Mouse (Mus musculus): Measurements from ENCODE around the gene Susd6. TPM values are rescaled to one million over a fixed set of nuclear protein-coding genes. Genes with fewer than 3 reads are reported as not detected.
"Not testable (repeated sequence)": the region's sequence is repeated elsewhere in the genome, so short reads cannot be mapped to it uniquely, and the experiment has no call there.

The Susd6 gene
- total RNA-seq, 1 experiment from 2014 or later = 54.2 TPM

DNA sequence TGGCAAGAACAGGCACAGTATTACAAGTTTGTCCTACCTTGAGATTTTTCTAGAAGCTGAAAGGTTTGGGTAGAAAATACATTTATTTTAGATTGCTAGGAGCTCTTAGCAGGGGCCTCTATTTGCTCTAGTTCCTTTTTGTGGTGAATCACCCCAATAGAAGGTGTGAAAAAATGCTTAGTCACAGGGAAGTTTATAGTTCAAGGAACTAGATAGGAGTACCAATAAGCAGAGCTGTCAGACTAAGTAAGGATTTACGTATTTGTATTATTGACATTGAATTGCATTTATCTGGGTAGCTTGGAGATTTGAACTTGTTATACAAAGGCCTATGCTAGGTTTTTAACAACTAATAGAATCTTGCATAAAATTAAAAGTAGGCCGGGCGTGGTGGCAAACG lies 23.6 kb downstream of the Susd6 start:
- no peak for DNase-seq

DNA sequence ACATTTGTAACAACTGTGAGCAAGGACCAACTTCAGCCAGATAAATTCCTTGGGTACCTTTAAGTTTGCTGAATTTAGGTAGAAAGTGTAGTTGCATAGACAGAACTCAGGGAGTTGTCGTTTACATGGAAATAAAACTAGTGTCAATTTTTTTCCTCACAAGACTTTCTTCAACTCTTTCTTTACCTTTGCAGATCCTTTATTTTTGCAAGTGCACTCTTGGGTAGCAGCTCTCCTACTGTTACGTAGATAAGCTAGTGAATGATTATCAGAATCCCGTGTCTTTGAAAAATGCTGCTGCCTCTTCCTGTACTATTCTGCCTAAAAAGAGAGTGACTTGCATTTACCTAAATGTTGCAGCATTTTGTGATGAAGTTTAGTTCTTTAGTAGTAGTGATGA lies 24.2 kb downstream of the Susd6 start:
- no peak for DNase-seq

DNA sequence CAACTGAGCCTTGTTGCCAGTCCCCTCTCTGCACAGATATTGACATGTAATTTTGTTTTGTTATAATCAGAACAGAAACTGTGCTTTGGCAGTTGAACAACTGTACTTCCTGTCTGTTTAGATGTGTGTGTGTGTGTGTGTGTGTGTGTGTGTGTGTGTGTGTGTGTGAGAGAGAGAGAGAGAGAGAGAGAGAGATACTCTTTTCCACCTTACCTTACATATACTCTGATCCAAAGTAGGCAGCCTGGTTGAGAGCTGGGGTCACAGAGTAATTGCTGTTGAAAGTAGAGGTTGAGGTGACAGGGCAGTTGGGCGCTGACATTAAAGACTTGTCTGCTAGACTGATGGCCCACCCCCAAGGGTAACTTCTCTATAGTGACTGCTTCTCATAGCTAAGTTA lies 25.0 kb downstream of the Susd6 start:
- DNase-seq = no peak

DNA sequence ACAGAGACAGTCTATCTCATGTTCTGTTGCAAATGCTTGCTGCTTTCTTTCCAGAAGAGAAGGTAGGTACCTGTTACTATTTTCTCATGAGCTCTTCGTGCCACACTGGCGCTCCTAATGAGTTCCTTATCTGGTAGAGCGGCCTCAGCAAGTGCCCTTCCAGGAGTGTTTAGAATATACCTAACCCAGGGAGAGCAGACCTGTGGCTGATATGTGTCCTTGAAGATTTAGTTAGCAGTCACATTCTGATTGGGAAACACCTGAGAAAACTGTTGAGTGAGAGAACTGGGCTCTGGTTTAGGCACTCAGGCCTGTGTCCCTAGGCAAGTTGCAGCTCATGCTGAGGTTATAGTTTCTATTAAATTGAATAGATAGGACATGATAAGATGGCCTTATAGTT lies 25.6 kb downstream of the Susd6 start:
- no peak for DNase-seq

DNA sequence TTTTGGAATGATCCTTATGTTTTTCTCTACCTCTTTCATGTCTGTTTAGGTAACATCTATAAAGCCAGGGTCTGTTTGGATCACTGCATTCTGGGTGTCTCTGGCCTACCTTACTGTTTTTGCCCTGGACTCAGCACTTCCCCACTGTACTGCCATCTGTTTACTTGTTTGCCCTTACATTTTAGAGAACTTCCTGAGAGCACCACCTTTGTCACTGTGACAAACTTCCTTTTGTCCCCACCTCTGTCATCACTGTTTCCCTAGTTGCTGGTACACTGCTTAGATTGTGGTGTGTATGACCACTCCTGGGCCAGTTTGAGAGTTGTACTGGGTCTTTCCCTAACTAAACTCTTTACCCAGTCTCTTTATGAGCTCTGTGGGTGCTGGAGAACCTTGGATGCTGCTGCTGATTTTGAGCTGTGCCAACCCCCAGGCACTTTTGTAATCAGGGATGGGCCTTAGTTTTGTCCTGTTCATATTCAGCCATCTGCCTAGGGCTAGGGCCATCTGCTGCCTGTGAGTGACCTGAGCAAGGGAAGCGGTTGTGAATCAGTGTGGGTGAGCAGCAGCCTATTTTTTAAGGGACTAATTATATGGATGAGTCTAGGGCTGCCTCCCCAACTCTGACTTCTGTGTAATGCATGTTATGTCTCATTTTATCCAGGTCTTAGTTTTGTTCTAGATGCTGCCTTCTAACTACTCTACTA lies 26.2 kb downstream of the Susd6 start:
- DNase-seq = no peak

DNA sequence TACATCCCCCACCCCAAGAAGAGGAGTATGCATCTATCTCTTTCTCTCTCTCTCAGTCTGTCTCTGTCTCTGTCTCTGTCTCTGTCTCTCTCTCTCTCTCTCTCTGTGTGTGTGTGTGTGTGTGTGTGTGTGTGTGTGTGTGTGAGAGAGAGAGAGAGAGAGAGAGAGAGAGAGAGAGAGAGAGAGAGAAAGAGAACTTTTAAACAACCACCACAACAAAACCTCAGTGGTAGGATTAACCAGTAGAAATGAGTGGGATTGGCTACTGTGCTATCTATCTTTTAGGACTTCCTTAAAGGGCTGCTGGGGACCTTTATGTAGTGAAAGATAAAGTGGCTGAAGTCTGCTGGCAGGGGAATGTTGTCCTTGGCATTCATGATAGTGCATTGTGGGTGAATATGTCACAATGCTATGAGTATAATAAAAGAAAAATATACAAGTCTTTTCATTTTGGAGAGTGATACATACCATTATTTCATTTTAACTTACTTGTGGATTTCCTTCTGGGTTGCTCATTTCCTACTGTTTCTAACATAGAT lies 27.5 kb downstream of the Susd6 start:
- DNase-seq = no peak

DNA sequence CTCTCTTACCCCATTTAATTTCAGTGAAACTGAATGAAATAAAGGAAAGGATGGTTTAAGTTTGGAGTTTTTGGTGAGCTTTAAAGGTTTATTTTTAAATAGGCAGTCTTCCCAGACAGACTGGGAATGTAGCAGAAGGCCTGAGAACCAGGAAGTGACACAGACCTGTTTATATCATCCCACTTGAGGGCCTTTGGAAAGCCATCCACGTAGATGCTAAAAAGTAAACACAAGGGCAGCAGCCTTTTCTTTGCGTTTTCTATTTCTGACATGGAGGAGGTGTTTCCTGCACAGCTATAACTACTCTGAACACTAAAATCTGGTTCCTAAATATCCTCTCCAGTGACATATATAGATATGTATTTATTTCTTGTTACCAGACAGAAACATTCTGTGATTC lies 28.7 kb downstream of the Susd6 start:
- DNase-seq = not testable (repeated sequence)

DNA sequence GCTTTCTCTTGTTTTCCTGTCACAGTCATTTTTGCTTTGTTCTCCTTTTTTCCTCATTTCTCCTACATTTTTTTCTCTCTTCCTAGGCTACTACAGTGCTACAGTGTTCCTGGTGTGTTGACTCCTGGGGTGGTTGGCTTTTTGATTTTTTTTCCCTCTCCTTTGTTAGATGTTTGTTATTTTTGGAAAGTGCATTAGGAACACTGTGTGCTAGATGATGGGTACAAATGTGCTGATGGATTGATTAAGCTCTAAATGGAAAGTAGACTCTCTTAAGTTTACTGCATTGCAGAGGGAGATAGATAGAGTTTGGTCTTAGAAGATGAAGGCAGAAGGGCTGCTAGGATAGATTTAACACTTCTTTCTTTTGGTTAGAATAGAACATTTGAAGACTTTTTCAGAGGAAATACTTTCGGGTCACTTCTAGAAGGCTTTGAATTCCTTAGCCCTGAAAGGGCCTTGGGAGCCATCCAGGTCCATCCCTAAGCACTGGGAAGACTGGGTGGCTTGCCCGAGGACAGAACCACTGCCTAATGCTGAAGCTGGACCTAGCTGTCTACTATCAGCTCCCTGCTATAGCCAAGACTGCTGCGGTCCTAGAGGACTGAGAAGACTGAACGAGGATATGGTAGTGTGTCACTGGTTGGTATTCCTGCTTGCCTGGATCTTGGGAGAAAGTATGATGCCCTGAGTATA lies 31.1 kb downstream of the Susd6 start:
- DNase-seq = no peak

DNA sequence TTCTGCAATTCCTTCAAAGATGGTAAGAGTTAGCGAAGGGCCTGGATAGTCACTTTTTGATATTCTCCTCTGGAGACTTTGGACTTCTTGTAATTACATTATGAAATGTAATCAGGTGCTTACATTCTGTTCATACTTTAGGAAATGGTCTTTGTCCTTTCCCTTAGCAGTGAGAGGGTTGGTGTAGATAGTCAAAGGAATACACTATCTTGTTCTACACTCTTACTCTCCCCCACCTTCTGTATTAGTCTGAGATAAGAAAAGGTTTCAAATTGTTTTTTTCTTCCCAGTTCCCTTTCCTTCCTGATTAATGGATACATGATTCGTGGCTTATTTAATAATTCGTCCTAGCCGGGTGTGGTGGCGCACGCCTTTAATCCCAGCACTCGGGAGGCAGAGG lies 32.2 kb downstream of the Susd6 start:
- DNase-seq = no peak

DNA sequence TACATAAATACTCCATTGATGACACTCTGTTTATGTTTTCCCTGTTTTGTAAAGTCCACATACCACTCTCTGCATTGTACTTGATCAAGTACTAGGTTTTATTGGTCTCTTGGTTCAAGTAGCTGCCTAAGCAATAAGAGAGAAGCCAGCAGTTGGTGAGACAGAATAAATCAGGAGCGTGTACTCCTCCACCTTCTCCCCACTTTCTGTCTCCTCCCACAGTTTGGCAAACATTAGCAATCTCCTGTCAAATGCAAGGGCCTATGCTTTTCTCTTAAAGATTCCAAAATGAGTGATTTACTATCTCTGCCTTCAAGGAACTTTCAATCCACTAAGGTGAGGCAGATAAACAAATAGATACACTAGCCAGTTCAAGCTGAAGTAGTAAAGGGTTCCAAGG lies 33.9 kb downstream of the Susd6 start:
- DNase-seq = no peak

DNA sequence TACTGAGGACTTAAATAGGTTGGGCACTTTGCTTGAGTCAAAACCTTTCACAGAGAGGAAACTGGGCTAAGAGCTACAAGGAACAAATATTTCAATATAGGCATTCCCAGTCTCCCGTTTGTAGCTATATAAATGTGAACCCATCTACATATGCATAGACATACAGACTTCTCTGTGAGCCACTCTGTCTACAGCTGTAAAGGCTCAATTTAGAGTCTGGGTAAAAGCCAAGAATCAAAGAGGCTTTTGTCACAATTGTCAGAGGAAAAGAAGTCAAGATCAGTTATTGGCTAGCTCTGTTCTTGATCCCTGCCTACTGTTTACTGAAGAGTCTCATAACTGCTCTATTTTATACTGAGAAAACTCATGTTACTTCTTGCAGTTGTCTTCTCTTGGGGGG lies 36.1 kb downstream of the Susd6 start:
- no peak for DNase-seq

DNA sequence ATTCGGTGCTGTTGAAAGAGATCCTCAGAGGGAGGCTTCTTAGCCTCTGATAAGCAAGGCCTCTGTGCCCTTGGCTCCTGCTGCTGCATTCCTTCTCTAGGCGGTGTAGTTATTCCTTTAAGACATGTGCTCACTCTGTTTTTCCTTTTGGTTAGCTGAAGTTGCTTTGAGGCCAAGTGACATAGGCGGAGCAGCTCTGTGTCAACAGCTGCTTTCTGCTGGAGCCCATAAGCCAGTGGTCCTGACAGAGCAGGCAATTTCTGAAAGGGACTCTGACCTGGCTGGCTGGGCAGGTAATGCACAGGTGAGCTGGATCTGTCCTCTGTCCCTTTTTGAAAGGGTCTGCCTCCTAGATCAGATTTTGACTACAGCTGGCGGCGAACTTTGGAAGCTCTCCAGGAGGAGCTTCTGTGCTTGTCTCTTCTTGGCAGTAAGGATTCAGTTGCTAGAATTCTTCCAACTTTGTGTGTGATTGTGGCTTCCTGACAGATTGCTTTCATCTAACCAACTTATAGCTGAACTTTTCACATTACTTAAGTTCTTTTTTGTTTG lies 37.2 kb downstream of the Susd6 start:
- DNase-seq = peak; percentile 31

DNA sequence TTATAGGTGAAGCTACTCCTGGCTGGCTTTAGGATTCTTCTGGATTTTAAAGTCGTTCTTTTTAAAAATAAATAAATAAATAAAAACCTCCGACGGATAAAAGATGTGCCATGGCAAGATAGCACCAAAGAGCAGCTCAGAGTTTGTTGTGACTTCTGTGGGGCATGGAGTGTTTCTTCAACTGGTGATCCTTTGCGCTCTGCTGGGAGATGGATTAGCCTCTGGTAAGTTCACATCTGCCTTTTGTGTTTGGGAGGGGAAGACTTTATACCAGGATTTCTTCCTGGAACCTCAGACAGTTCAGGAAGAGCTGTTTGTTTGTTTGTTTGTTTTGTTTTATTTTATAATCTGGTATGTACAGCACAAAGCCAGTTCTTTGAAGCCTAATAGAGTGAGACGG lies 37.7 kb downstream of the Susd6 start:
- DNase-seq = no peak

DNA sequence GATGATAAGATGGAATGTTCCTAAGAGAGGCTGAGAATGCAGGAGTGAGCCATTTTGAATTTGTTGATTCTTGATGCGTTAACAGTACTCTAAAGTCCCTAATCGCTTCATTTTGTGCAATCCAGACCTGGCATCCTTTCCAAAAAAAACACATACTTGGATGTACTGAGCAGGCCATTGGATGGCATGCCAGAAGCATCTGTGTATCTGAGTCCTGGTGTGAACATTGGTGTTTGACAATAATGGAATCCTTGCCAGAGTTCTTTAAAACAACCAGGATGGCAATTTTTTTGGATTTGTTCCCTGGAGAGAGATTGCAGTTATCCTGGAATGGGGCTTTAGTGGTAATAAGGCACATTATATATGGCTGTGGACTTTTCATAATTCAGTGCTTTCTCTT lies 38.6 kb downstream of the Susd6 start:
- no peak for DNase-seq

DNA sequence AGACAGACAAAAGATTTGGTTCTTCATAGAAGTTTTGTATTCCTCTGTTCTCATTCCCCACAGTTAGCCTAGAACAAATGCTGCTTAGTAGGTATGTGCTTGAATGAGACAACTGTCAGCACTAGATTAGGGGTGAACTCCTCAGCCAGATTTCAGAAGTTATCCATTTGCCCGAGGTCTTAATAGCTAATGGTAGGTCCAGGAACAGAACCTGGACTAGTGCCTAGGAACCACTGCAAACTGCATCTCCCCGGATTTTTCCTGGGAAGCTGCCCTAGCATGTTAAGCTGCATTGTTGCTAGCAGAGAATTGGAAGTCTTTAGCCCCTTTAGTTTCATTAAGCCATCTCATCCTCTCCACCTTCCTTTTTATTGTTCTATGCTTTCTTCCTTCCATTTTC lies 39.9 kb downstream of the Susd6 start:
- DNase-seq = no peak

DNA sequence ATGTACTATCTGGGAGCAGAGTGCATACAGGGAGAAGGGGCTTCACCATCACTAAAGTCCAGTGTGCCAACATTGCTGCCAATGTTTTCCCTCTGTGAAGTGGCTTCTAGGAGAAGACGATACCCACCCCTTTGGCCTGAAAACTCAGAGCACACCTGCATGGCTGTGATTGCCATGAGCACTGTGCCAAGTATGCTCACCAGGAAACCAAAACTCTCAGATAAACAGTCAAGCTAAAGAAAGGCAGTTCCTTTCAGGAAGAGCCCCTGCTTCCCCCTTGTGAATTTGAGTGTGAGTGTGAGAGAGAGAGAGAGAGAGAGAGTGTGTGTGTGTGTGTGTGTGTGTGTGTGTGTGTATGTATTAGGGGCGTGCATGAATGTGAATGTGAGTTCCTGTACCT lies 40.5 kb downstream of the Susd6 start:
- no peak for DNase-seq

DNA sequence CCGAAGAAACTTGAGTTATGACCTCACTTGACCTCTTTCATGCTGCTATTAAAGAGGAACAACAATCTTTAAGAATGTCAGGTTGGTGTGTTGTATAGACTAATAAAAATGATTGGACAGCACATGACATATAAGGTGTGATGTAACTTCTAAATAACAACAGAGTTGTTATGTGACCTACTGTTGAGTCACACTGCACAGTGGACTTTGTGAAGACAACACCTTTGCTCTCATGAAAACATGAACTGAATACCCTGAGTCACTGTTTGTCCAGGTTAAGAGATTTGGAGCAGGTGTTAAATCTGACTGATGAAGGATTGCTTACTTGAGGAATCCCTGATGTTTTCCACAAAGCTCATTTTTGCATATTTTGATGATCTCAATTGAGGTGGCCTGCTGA lies 42.0 kb downstream of the Susd6 start:
- no peak for DNase-seq

DNA sequence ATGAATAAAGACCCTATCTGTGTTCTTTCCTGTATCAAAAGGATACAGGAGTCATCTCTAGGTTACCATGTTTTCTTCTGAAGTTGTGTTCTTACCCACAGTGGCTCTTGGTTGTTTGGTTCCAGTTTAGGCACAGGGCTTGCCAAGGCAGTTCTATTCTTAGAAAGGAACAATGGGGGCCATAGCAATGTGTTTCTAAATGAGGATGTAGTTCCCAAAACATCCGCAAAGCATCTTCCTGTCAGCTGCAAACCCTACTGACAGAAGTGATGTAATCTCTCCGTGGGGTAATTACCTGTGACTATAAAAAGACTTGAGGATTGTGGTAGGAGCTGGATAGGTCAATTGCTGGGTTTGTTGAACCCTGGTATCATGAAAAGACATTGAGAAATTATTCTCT lies 43.2 kb downstream of the Susd6 start:
- DNase-seq = no peak

DNA sequence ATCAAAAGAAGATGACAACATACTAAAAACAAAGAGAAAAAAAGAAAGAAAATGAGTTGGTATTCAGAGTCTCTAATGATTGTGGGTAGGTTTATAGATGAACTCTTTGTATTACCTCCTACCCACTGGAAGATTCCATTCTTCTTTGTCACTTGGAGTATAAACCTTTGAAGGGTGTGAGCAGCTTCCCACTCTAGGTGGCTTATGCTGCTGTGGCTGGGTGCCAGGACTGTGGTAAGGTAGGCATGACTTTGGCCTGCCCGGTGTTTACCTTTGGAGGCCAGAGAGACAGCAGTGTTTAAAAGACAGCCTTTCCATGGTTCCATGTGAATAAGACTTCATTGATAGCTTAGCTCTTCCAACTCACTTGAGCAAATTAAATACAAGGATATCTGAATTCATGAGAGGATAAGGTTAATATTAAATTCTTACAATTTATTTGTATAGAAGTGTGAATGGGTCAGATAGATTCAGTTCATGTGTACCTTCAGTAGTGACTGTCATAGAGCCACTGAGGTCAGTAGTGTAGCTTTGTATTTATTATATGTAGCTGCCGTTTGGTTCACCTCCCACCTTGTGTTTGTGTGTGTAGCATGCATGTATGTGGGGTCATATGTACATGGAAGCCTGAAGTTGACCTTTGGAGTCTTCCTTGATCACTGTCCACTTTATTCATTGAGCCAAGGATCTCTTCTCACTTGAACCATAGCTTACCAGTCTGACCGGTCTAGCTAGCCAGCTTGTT lies 44.0 kb downstream of the Susd6 start:
- no peak for DNase-seq

DNA sequence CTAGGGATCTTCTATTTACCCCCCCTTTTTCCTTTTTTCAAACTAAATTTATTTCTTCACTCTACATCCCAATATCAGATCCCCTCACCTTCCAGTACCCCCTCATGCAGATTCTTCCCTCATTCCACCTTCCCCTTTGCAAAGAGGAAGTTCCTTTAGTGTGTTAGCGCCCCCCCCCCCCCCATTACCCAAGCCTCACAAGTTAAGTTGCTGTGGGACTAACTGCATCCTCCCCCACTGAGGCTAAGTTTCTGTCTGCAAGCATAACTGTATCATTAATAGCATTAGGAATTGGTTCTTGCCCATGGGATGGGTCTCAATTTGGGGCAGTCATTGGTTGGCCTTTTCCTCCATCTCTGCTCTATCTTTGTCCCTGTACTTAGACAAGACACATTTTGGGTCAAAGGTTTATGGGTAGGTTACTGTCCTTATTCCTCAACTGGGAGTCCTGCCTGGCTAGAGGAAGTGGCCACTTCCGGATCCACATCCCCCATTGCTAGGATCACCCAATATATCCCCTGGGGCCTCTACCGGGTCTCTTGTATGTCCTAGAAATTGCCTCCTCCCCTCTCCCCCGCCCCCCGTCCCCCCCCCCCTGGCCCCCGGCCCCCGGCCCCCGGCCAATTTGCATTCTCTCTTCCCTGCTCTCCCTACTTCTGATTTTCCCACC lies 44.7 kb downstream of the Susd6 start:
- DNase-seq = no peak

DNA sequence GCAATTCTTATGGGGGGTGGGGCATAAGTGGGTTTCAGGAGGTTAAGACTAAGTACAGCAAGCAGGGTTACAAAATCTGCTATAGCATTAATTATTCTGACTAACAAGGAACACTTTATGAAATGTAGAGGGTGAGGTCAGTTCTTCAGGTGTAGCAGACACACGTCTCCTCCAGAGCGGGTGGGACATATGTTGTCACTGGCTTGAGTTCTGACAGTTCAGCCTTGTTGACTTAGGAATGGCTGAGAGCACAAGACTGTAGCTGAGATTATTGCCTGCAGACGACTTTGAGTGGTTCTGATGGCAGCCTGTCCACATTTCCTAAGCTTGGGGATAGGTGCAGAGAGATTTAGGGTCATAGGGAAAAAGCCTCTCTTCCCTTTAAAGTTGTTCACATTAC lies 47.3 kb downstream of the Susd6 start:
- no peak for DNase-seq

DNA sequence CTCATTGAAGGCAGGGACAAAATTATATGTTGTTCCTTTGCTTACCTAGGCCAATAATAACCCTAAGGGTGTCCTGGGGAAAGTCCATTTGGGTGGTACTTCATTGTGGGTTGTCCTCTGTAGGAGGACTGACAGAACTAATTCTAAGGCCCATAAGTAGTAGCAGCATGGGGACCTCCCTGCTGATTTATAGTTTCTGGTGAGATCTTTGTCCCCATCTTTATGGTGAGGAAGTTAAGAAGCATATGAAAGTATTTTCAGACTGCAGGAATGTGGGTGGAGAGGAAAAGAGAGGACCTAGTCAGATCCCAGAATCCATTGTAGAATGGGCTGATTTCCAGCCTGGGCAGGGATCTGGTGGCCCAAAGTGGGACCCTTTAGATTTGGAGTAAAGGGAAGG lies 48.0 kb downstream of the Susd6 start:
- no peak for DNase-seq

Measured in adrenal gland, postnatal 25 days (tissue).